Mouse (Mus musculus) megakaryocyte-erythroid progenitor cell, adult 5-6 weeks (primary cell): ENCODE measurements around the gene Ppargc1a. TPM values are rescaled to one million over a fixed set of nuclear protein-coding genes. Genes with fewer than 3 reads are reported as not detected.

ENCODE experiments used
- ATAC-seq: replicated peaks from 2 replicates; pipeline ENCODE4 v1.8.0; 2016; ENCODE audit warnings: mild to moderate bottlenecking, inconsistent platforms; ENCODE audit not compliant: severe bottlenecking, poor library complexity, low FRiP score, low TSS enrichment
- total RNA-seq, 2 experiments: library from RNA; stranded (forward) in 1 of 2; stranded (reverse) in 1 of 2; fragments of 200-1000, 215-1000 nt in 1 of 2; fragments of >200 nt in 1 of 2; fragmentation: Nextera tagmentation in 1 of 2; gene quantifications; 2 replicates each; pipeline ENCODE4 v1.2.3; 2014 to 2017

Gene Ppargc1a
- total RNA-seq, 2 experiments from 2014 or later: not detected

- ATAC-seq: no peak
Observed at GRCm38 (mm10) chr5:51527498-51528164, 39.9 kb downstream of the Ppargc1a start.

- no peak for ATAC-seq
Observed at GRCm38 (mm10) chr5:51525858-51526257, 41.7 kb downstream of the Ppargc1a start.

GRCm38 (mm10) chr5:51520807-51521206, 46.7 kb downstream of the Ppargc1a start:
- ATAC-seq: no peak

GRCm38 (mm10) chr5:51517440-51518187, 49.9 kb downstream of the Ppargc1a start:
- no peak for ATAC-seq

- no peak for ATAC-seq
Observed at GRCm38 (mm10) chr5:51504654-51505053, 62.9 kb downstream of the Ppargc1a start.

DNA sequence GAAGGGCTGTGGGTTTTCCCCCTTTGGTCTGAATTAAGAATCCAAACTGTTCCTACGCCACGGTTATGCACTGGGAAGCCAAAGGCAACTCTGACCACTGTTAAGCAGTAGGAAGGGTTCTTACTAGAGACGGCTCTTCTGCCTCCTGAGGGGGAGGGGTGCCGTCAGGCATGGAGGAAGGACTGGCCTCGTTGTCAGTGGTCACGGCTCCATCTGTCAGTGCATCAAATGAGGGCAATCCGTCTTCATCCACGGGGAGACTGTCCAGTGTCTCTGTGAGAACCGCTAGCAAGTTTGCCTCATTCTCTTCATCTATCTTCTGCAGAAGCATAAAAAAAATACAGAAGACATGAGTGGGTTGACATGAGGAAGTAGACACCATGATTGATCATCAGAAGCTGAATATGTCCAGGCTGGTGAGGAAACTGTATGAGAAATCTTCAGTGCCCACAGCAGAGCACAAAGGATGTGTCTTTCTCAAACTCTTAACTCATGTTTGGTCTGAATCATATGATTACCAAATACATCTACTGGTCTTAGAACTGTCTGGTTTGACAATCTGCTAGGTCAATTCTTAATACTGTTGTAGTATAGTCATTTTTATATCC, 69.5 kb downstream of the Ppargc1a start:
- no peak for ATAC-seq

- no peak for ATAC-seq
Observed at GRCm38 (mm10) chr5:51495446-51495845, 72.1 kb downstream of the Ppargc1a start.

DNA sequence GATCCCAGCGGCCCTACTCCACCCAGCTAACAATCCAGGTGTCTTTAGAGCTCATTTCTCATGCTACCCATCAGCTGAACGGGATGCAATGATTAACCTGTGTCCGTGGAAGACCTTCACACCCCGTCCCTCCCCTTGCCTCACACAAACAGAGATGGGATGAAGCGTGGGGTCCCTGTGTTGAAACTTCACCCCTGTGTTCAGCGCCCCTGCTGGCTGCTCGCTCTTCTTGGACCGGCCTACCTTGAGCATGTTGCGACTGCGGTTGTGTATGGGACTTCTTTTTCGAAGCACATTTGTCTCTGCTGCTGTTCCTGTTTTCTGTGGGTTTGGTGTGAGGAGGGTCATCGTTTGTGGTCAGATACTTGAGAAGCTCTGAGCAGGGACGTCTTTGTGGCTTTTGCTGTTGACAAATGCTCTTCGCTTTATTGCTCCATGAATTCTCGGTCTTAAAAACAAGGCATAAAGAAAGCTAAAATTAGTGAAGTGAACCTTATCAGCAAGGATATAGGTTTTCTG, 73.1 kb downstream of the Ppargc1a start:
- ATAC-seq: 0 out of 2 replicates have a peak, but pooled peaks have one; percentile 41

DNA sequence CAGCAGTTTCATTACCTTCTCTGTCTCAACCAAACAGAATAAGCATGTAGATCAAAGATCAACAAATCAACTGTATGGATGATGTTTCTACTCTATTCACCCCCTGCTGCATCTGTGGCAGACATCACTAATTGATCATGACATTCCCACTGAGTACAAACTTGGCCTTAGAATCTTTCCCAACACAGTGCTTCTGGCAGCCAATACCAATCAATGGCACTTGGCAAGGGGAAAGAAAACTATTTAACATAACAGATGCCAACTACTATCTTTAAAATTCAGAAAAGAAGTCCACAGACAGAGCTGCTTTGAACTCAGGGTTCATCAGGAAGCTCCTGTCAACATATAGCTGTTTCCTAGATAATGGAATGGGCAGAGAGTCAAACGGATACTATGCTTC, 83.8 kb downstream of the Ppargc1a start:
- no peak for ATAC-seq

- no peak for ATAC-seq
Observed at GRCm38 (mm10) chr5:51479859-51480258, 87.7 kb downstream of the Ppargc1a start.

- no peak for ATAC-seq
Observed at GRCm38 (mm10) chr5:51479456-51479855, 88.1 kb downstream of the Ppargc1a start.

DNA sequence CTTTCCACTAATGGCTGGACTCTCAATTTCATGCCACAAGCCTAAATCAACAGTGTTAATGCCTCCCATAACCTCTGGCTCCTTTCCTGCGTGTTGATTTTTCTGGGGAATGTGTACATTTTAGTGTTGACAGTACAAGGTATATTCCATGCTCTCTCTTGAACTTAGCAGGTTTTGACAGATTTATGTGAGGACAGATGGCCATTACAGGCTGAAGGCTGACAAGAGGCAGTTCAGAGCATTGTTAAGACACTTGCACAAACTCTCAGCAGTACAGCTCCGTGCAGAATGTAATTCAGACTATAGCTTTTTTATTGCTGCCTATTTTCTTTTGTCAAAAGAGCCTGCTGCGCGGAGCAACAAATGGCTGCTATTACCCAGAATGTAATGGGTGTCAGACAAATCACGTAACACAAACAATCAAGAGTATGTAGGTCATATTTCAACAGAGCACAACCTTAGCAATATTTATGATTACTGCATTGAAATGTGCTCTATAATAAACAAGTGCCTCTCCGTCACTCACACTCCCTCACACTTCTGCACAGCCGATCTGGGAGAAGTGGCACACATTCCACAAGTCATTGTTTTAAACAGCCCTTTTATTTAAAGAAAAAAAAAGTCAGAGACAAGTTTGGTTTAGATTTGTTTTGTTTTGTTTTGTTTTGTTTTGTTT, 89.1 kb downstream of the Ppargc1a start:
- no peak for ATAC-seq

DNA sequence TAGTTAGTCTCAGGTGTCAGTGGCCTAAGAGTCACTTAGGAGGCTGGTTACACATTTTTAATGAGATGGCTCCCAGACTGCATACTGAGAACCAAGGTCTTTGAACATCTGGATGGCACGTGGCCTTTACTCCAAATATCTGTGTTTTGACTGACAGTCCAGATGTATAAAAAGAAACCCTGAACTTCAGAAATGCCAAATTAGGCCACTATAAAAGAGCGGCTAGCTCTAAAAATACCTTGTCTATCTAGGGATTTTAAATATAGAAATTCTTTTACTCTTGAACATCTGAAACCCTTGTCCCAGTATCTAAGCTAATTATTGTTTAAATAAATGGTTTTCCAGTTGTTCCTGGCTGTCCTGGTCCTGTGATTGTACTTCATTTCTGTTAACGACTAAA, 90.4 kb downstream of the Ppargc1a start:
- ATAC-seq: no peak

GRCm38 (mm10) chr5:51475034-51475541, 92.4 kb downstream of the Ppargc1a start:
- ATAC-seq: no peak

- ATAC-seq: no peak
Observed at GRCm38 (mm10) chr5:51471614-51472013, 95.9 kb downstream of the Ppargc1a start.

DNA sequence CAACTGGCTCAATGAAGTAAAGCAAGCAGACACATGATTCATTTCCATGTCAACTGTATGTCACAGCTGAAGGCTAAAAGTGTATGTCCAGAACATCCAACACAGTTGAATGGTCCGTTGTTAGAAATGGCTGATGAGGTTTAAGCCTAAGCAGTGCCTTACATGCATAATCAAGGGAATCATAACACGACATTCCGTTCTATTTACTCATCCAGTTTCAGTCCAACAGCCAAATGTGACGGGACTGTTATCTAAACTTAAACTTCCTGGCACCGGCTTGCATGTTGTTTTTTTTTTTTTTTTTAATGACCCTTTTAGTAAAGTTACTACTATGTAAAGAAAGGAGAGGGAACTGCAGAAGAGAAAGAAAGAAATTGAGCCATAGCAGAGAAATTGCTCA, 101.5 kb downstream of the Ppargc1a start:
- no peak for ATAC-seq

DNA sequence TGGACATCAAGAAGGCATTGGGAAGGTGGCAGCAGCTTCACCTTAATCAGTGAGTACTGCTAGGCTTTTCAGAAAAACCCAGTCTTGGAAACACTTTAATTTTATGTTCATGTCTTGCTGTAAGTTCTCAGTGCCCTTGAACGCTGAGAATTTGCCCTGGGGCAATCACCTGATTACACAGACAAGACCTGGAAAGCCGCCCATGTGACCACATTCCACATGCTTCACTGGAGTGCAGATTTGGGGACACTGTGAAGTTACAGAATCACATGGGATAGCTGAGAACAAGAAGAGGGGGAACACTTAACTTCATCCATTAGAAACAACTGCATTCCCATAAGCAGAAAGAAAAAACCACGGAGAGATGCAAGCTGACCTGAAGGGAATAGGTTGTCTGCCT, 115.5 kb downstream of the Ppargc1a start:
- no peak for ATAC-seq

DNA sequence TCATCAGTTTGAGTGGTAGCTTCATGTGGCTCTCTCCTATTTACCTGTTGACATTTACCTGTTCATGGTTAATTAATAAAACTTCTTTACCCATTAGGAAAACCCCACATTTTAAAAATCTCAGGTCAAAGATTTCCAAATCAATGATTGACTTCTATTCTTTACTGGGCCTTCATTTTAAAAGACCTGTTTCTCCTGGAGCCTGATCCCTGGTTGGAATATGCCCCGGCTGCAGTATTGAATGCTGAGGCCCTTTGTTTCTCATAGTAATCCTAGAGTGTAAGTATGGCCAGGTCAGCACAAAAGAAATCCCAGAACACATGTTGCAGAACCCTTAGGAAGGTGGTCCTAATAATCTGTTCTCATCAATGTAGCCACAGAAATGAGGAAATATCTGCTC, 119.9 kb downstream of the Ppargc1a start:
- no peak for ATAC-seq

DNA sequence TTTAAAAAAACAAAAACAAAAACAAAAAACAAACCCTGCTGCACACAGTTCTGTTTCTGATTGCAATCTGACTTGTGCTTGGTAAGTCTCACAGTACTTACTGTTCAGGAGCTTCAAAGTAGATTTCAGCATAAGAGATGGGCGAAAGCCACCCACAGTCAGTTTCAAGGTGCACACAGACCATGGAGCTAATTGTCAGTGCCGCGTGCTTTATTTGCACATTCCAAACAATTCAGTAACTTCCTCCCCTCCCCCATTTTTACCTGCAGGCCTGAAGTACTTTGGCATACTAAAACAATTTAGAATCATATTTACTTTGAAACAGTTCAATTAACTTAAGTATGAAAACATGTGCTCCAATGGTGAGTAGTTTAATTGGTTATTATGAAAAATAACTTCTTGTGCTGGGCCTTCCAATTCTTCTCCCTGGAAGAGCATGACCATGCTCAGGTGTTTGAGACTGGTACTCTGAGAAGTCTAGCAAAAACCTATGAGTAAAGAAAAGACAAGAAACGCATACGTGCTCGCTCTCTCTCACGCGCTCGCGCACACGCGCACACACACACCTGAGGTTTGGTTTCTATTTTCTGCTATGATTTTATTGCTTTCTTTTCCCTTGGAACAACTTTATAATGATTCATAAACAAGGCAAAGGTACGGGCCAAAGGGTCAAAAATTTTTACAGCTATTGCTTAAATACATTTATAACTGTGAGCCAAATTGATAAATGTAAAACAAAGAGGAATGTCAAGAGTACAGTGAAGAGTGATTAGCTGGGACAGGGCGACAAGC, 121.0 kb downstream of the Ppargc1a start:
- ATAC-seq: no peak
